Mouse (Mus musculus): ENCODE results near the gene Pla2g15. TPM values are rescaled to one million over a fixed set of nuclear protein-coding genes. Genes with fewer than 3 reads are reported as not detected.
"Not testable (repeated sequence)": the region's sequence is repeated elsewhere in the genome, so short reads cannot be mapped to it uniquely, and the experiment has no call there.

Gene Pla2g15
- total RNA-seq, 2 experiments from 2014 or later, result 19.4 to 23.1 TPM

DNA sequence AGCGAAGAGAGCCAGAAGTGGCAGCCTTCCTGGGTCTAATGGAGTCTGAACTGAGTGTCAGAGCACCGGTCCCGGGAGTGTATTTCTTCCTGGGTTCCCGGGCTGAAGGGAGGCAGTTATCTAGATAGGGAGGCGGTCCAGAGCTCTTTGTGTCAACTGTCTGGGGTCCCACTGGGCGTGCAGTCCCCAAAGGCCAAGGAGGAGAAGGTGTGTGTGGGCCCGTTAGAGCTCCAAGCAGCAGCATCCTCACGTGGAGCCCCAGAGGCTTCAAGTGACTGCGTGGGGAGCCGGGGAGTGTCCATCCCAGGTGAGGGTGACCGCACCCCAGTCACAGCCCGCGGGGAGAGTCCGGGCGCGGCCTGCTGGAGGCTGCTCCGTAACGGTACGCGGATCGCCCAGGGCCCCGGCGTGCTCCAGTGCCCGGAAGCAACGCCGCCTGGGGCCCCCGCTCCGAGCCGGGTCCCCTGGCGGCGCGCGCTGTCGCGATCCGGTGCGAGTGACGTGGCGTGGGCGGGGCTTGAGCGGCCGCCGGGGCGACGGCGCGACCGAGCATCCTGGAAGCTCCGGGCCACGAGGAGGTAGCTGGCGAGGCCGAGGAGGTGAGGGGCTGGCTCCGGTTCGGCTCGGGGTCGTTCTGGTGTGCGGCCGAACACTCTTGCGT, 18.3 kb downstream of the Pla2g15 start, which contains the start of gene Slc7a6:
Gene Slc7a6, plus strand, starts transcription at position 502 of the 661 bp plus-strand sequence.
- peak; percentile 85 to 88 for DNase-seq (ENCODE audit: extremely low spot score in 1 of 2, low spot score in 1 of 2)

DNA sequence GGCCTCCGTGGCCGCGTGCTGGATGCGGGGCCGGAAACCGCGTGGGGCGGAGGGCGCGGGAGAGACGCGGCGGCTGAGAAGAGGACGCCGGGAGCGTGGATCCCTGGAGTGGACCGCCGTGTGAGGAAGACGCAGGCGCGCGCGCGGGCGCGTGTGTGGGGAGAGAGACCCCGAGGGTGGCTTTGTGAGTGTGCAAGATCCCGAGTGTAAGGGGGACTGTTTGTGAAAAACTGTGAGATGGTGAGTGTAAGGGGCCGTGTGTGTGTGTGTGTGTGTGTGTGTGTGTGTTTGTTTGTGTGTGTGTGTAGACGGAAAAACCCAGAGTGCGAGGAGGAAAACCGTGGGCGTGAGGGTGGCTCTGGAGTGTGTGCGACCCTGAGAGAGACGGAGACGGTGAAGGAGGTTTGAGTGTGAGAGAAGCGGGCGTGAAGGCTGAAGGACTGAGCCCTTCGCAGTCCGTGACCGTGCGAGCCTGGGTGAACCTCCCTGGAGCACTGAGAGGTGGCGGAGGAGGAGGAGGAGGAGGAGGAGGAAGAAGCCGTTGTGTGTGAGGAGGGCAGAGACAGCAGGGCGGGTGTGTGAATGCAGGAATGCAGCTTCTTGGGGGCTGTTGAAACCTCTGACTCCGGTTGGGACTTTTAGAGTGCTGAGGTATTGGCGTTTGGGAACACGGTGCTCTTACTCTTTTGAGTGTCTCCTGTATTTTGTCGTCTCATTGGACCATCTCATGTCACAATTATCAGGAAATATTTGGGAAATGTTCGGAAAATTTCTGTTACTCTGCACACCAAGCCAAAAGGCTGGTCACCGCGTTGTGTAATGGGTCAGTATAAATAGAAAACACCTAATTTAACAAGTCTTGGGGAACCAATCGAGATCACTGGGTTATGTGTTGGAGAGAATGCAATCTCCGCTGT, 19.1 kb downstream of the Pla2g15 start:
- DNase-seq (ENCODE audit: extremely low spot score in 1 of 2, low spot score in 1 of 2), result peak in 1 of 2 experiments; percentile 61

- DNase-seq (ENCODE audit: extremely low spot score in 1 of 2, low spot score in 1 of 2), result no peak
Measured at GRCm38 (mm10) chr8:106169934-106170480, 19.8 kb downstream of the Pla2g15 start.

DNA sequence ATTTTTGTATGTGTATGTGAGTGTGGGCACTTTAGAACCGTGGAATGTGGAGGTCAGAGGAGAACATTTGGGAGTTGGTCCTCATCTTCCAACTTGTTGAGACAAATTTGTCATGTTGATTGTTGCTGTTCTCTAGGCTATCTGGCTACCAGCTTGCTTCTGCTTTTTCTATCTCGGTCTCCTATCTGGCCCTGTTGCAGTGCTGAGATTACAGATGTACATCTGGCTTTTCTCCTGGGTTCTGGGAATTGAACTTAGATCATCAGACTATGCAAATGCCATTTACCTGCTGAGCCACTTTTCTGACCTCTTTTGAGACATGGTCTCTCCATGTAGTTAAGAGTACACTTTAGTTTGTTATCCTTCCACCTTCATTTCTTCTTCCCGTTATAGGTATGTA, 23.4 kb downstream of the Pla2g15 start:
- DNase-seq (ENCODE audit: extremely low spot score in 1 of 2, low spot score in 1 of 2), result no peak

GRCm38 (mm10) chr8:106176891-106177290, 26.7 kb downstream of the Pla2g15 start:
- DNase-seq (ENCODE audit: extremely low spot score in 1 of 2, low spot score in 1 of 2), result no peak

DNA sequence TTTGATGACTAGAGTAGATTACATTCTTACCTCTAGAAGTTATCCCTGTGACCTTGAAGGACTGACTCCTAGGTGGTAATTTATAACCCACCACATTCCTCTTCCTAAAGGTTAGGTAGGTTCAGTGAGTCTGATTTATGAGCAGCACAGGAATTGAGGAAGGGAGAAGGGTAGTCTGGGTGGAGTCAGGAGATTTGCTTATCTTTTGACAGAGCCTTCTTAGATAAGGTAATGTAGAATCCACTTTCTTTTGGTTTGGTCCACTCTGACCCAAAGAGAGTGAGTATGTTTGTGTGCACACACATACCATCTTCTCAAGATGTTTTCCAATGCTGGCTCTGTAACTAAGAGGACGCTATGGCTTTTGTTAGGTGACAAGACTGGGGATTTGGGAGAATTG, 27.4 kb downstream of the Pla2g15 start:
- DNase-seq (ENCODE audit: extremely low spot score in 1 of 2, low spot score in 1 of 2), result no peak

DNA sequence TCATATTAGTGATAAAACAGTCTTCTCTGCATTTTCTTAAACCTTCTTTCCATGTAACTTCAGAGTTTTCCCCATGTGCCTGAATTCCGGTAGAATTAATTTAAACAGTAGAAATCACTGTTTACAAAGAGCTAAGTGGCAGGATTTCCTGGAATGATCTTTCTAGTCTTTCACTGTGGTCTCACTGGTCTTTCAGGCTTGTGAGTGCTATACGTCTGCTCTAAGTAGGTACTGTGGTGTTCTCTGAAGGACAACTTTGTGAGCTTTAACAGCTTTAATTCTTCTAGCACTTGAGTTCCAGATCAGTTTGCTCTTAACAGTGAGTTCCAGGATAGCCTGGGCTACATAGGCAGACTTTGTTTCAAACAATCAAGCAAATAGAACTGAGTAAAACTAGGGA, 28.2 kb downstream of the Pla2g15 start:
- DNase-seq (ENCODE audit: extremely low spot score in 1 of 2, low spot score in 1 of 2), result no peak

GRCm38 (mm10) chr8:106185628-106186270, 35.5 kb downstream of the Pla2g15 start:
- no peak for DNase-seq (ENCODE audit: extremely low spot score in 1 of 2, low spot score in 1 of 2)

DNA sequence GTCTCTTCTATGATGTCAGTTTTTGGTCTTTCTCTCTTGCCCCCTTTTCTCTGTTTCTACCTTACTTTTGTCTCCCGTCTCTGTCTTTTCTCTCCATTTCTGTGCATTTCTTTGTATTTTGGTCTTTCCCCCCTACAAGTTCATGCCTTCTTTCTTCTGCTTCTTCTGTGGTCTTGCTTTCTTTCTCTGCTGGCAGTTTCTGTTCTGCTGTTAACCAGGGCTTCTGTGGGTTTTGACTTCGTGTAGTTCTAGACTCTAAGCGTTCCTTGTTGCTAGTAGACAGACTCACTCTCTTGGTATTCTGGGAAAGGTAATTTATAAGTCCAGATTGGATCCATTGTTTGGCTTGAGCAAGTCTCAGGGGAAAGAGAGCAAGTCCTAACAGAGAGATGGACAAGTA, 36.2 kb downstream of the Pla2g15 start:
- DNase-seq (ENCODE audit: extremely low spot score in 1 of 2, low spot score in 1 of 2), result no peak

DNA sequence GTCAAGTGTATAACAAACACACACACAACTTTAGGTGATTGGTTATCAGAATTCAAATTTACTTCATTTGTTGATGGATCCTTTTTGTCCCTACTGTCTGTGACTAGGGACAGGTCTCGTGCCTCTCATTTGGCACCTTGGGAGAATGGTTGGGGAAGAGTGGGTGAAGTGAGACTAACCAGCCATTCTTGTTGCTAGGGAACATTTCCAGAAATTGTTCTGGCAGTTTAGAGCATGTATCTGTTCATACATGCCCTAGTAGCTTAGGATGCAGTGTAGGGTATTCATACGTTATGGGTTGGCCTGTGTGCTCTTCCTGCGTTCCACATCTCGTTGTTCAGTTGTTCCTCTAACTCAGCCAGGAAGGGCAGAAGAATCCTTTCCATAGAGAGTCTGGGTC, 39.0 kb downstream of the Pla2g15 start:
- DNase-seq (ENCODE audit: extremely low spot score in 1 of 2, low spot score in 1 of 2), result no peak

DNA sequence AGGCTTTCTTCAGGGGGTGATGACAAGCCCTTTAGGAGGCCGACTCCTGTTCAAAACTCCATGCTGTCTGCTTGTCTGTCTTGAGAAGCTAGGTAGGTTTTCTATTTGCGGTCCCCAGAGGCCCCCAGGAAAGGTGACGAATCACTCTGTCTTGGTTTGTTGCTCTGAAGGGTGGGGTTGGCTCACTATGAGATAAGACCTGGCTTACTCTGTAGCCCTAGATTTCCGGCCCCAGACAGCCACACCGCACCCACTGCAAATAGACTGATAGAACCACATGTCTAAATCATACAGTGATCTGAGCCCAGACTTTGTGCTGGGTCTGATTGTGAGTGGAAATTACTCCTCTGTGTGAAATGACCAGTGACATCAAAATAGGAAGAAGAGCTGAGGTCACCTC, 41.4 kb downstream of the Pla2g15 start:
- DNase-seq (ENCODE audit: extremely low spot score in 1 of 2, low spot score in 1 of 2), result no peak

GRCm38 (mm10) chr8:106193162-106193561, 43.0 kb downstream of the Pla2g15 start:
- DNase-seq (ENCODE audit: extremely low spot score in 1 of 2, low spot score in 1 of 2), result no peak

GRCm38 (mm10) chr8:106194062-106194461, 43.9 kb downstream of the Pla2g15 start:
- no peak for DNase-seq (ENCODE audit: extremely low spot score in 1 of 2, low spot score in 1 of 2)

GRCm38 (mm10) chr8:106198741-106199140, 48.5 kb downstream of the Pla2g15 start:
- no peak for DNase-seq (ENCODE audit: extremely low spot score in 1 of 2, low spot score in 1 of 2)

GRCm38 (mm10) chr8:106199596-106199995, 49.4 kb downstream of the Pla2g15 start:
- DNase-seq (ENCODE audit: extremely low spot score in 1 of 2, low spot score in 1 of 2), result not testable (repeated sequence)

- DNase-seq (ENCODE audit: extremely low spot score in 1 of 2, low spot score in 1 of 2), result no peak
Measured at GRCm38 (mm10) chr8:106210035-106210731, 60.0 kb downstream of the Pla2g15 start.

- DNase-seq (ENCODE audit: extremely low spot score in 1 of 2, low spot score in 1 of 2), result peak; percentile 93 to 95
Measured at GRCm38 (mm10) chr8:106210821-106211345, 60.7 kb downstream of the Pla2g15 start, which contains the start of the genes Slc7a6os and Prmt7. TSS of gene Slc7a6os (minus strand) at chr8:106210935. TSS of gene Prmt7 (plus strand) at chr8:106210936.

DNA sequence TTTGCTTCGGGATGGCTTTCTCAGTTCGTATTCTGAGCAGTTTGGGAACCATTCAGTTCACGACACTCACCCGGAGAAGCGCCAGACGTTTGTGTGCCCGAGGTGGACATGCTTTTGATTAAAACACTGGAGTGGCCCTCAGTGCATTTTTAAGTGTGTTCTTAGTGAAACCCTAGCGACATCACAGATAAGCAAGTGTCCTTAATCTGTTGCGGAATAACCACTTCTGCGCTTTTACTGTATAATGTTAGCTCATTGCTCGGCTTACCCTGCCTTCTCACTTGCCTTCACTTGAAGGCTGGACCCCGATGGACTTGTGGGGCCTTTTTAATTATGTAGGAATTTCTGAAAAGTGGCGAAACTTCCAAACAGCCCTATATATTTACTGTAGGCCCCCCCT, 61.2 kb downstream of the Pla2g15 start:
- DNase-seq (ENCODE audit: extremely low spot score in 1 of 2, low spot score in 1 of 2), result no peak

GRCm38 (mm10) chr8:106213959-106214358, 63.8 kb downstream of the Pla2g15 start:
- no peak for DNase-seq (ENCODE audit: extremely low spot score in 1 of 2, low spot score in 1 of 2)
